Mouse (Mus musculus): ENCODE data around the gene Cpm.
"Not testable (repeated sequence)": the region's sequence is repeated elsewhere in the genome, so short reads cannot be mapped to it uniquely, and the experiment has no call there.

The Cpm gene

DNA sequence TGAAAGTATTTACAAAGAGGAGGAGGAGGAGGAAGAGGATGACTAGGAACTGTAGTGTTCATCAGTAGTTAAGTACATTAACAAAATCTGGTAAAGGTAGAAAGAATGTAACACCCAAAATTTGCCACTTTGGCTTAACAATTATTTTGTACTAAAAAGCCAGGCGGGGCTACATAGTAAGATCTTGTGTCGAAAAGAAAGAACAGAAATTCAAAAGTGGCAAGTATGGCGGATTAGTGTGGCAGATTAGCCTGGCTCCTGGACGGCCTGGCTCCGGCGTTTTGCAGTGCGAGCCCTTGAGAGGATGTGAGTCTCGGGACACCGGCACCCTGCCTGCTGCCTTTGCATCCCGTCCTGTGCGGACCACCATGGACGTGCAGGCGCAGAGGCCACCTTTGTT is 35.4 kb upstream of the Cpm start:
- in situ Hi-C loops (cut with MseI, MboI), result no loop called here

DNA sequence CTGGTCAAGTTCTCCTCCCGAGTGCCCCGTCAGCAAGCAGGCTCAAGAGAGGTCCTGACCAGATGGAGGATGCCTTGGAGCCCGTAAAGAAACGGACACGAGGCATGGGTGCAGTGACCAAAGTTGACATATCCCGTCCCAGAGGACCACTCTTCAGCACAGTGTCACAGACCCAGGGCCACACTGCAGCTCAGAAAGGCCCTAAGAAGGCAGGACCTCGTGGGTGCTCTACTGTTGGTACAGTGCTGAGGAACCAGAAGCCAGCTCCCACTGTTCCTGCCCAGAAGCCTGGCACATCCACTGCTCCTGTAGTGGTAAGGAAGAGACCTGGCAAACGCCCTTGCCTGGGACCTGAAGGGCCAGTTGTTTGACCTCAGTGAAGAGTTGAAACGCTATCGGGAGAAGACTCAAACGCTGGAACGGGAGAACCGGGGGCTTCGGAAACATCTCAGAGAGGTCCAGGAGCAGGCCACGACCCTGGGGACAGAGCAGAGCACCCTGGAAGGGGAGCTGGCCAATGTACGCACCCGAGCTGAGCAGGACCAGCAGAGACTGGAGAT is 34.9 kb upstream of the Cpm start:
- in situ Hi-C loops (cut with MseI, MboI), result no loop called here

DNA sequence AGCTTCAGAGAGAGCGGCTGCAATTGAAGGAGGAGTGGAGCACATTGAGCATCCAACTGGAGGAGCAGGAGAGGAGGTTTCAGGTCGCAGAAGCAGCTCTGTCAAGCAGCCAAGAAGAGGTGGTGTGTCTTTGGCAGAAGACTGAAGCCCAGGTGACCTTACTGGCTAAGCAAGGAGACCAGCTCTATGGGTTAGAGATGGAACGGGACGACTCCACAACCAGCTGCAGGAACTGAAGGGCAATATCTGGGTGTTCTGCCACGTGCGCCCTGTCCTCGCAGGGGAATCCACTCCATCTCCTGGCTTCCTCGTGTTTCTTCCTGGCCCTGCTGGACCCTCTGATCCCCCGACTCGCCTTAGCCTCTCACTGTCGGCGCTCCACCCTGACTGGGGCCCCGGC is 34.4 kb upstream of the Cpm start:
- in situ Hi-C loops (cut with MseI, MboI), result no loop called here

DNA sequence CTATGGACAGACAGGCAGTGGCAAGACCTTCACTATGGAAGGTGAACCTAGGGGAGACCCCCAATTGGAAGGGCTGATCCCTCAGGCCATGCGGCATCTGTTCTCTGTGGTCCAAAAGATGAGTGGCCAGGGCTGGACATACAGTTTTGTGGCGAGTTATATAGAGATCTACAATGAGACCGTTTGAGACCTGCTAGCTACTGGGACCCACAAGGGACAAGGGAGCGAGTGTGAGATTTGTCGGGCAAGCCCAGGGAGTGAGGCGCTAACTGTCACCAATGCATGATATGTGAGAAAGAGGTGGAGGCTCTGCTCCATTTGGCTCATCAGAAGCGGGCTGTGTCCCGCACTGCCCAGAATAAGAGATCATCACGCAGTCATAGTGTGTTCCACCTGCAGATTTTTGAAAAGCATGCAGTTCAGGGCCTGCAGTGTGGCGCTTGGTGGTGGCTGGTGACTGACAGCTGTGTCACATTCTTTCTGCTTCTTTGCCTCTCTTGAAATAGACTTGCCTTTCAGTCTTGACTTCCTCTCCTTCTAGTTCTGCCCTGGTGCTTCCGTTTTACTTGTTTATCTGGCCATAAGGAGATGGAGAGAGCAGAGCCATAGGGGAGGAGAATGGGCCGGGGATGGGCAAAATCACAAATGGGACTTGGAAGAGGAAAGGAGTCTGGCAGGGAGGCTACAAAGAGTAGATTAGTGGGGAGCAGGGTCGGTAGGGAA is 33.7 kb upstream of the Cpm start:
- in situ Hi-C loops (cut with MseI, MboI), result no loop called here

DNA sequence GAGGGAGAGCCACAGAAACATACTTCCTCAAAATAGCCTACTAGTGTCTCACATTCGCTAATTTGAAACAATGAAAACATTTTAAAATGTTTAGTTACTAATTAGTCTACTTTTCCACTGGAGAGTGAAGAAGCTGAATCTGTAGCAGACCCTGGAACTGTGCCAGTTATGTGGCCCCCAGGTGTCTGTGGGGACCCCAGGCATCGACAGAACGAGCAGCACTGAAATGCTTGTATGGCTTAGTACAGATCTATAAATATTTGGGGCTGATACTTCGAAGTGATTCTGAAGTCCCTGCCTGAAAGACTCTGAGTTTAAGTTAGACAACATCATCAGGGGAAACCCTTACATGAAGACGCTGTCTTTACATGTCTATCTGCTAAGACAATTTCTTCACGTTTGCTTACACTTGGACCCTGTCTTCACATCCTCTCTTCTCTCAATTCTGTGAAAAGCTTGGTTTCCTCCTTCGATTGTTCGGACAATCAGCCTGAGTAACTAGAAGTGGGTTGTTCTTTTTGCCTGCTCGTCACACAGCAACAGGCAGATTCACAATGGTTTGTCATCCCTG is 33.0 kb upstream of the Cpm start:
- in situ Hi-C loops (cut with MseI, MboI), result no loop called here

DNA sequence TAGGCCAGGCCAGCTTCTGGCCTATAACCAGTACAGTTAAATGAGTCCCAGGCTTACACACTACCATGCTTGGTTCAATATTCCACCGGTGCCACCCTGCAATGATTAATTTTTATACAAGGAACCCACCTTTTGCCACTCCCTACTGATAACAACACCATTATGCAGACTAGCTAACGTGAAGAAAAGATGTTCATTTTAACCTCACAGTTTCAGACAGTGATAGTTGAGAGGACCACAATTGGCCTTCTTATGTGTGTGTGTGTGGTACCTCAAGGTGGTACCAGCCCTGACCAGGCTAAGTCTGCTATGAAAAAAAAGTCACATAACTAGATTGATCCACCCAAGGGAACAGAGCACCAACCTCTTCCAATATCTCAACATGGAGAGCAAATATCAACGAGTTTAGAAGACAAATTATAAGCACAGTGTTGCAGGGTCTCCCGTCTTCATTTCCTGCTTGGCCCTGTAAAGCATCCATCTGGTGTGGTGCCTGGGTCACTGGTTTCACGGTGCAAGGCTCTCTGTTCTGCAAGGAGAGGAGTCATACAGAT is 32.5 kb upstream of the Cpm start:
- in situ Hi-C loops (cut with MseI, MboI), result no loop called here

DNA sequence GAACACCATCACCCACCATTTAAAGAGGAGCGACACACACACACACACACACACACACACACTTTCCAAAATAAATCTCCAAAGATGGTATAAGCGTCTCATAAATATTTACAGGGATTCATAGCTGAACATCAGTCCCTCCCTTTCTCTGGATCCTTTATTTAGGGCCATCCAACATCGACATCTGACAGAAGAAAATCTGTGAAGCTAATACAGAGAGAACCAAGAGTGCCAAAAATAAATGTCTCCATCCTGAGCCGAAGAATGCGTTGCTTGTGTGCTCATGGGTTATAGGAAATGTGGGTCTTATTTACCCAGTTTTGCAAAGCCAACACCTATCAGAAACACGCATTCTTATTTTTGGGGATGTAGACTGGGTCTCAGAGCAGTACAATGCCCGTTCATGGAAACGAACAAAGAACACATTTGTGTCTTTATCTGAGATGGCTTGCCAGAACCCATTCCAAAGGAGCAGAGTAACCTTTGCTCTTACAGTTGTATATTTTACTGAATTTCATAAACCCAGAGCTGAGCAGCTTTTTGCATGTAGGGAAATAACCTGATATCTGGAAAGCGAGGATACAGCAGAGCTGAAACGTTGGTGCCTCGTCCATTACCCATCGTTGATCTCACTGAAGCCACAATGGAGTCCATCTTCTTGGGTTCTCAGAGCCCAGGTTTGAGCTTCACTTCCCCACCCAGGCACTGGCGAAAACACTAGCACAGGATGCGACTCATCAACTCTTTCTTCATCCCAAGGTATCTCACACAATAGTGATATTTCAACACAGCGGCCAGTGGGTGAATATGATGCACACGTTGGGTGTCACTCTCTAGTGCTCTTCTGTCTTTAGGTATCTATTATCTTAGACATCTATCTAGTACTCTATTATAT is 31.7 kb upstream of the Cpm start:
- in situ Hi-C loops (cut with MseI, MboI), result not testable (repeated sequence)

DNA sequence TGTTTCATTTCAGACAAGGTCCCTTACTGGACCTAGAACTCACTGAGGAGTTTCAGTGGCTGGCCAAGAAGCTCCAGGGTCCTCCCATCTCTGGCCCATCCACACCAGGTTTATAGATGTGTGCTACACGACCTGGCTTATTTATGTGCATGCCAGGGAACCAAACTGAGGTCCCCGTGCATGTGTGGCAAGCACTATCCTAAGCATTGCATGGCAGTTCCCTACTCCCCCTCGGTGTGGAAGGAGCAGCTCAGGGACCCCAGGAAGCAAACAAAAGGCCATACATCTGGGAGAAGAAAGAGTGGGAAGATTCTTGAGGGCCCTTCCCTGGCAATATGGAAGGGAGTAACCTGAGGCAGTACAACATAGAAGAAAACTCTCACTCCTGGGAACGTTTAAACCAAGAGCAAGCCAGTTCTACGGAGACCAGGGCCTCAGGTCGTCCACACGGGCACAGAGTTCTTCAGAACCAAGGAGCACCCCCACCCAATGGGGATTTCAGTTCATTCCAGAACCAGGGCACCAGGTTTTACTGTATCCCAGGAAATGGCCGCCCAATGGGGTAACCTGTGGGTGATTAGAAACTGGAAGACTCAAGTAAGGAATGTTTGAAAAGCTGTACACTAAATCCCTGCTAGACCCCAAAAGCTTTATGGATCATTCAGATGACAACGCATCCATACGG is 30.9 kb upstream of the Cpm start:
- in situ Hi-C loops (cut with MseI, MboI), result no loop called here

DNA sequence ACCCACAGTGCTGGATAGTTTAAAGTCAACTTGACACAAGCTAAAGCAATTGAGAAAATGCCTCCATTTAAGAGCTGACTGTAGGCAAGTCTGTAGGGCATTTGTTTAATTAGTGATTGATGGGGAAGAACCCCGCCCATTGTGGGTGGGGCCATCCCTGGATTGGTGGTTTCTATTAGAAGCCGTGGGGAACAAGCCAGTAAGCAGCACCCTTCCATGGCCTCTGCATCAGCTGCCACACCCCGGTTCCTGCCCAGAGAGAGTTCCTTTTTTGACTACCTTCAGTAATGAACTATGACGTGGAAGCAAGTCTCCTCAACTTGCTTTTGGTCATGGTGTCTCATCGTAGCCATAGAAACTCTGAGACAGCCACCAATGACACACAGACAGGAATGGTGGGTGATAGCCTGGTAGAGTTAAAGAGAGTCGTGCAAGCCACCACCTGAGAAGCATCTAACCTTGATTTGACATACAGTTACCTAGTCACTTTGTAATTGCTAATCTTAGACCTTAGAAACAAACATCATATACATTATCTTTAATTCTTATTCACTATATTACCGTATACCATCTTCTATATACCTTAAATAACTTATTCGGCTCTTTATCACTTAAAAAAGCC is 30.2 kb upstream of the Cpm start:
- in situ Hi-C loops (cut with MseI, MboI), result not testable (repeated sequence)

DNA sequence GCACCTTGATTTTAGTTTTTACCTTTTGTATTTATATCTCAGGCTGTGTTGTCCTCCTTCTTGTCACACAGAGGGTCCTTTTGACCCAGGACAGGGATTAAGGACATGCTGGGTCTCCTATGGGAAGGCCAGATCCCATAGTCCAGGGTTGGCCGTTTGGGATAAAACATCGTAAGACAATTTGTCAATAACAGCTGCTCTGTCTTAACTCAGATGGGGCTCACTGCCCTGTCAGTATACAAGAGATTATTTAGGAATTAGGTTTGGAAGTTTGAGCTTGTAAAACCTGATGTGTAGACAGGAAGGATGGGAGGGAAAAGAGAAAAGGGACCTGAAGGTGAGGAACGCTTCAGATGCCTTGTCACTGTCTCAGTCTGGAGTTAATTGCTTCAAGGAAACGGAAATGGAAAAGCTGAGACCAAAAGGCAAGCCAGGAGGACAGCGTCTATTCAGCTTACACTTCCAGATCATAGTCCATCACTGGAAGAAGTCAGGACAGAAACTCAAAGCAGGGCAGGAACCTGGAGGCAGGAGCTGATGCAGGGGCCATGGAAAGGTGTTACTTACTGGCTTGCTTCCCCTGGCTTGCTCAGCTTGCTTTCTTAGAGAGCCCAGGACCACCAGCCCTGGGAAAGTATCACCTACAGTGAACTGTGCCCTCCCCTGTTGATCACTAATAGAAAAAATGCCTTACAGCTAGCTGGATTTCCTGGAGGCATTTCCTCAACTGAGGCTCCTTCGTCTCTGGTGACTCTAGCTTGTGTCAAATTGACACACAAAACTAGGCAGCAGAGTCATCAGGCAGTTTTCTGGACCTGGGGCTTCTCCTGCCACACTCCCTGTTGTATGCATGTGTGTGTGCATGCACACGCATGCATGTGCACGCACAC is 27.9 kb upstream of the Cpm start:
- in situ Hi-C loops (cut with MseI, MboI), result no loop called here

DNA sequence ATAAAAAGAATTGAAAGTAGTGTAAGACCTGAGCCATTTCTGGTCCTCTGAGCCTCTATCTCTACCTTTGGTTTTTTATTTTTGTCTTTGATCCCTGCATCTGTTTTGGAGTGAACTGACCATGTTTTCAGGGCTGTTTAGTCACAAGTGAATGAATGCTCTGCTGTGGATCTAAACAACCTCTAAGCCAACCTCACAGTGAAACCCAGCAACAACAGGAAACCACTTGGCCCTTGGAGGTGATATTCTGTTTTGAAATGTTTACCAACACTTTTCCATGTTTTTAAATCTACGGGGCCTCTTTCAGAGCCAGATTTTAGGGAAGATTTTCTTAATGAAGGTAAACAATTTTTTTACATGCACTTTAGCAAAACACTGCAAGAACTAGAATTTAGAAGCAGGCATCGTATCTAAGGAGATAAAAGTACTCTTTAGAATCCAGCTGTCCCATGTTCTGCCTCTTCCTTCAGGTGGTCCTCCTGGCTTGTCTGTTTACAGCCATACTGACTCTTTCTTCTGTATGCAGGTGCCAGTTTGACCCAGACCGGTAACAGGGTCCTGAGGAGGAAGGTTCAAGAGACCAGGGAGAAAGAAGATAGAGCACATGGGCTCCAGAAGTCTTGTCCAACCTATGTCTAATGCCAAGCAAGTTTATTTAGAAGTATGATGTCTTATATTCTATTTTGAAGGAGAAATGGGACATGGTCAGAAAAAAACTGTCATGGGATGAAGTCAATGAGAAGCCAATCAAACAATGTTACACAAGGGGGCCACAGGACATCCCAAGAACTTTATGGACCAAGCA is 26.8 kb upstream of the Cpm start:
- in situ Hi-C loops (cut with MseI, MboI), result no loop called here

DNA sequence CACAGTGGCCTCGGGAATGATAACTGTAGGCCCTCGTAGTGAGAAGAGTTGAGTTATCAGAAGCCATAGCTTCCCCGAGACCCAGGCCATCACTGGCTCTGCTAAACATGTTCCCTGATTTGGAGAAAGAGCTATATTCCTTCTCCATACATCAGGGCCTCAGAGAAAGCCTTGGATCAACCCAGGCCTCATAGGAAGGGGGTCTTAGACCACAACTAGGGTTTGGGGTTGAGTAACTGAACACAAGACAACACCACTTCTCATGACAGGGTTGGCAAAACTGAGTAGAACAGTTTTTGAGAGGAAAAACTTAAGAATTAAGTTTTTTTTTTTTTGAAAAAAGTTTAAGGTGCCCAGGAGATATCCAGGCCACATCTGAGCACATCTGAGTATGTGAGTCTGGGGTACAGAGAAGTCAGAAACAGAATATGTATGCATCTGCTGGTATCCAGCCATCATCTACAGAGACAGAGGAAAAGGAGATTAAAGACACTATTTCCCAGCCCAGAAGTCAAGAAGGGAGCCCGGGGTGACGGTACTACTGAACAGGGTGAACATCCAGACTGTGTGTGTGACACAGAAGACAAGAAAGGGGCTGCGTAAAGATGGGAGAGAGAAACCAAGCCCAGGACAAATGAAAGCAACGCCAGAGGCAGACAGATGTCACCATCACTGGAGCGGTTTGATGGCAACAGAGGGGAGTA is 26.0 kb upstream of the Cpm start:
- in situ Hi-C loops (cut with MseI, MboI), result no loop called here

DNA sequence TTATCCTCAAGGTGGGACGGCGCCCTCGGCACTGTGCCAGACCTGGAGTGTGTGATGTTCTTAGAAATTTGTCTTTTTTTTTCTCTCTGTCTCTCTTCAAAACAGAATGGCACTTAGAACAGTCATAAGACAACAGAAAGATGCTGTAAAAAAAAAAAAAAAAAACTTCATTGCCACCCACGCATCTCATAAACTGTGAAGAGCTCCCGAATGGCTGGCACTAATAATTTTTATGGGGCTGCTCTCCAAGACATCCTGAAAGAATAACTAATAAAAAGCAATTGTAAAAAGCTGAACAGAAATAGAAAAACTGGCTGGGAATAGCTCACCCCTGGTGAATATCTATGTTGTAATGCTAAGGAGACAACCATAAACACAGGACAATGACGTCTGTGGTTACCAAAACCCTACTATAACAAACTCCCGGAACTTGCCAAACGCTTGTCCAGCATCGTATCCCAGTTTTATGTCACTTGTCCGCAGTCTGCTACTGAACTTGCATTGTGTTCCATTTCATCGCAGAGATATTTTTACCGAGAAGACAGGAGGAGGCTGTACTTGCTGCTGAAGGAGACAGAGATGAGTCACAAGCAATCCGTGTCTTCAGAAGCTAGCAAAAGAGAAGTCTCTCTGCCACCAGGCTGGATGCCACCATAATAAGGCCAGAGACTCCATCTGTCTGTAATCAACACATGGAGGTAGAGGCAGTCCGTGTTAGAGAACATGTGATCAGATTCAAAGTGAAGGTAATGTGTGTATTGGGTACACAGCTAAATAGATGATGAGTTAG is 25.3 kb upstream of the Cpm start:
- in situ Hi-C loops (cut with MseI, MboI), result no loop called here

DNA sequence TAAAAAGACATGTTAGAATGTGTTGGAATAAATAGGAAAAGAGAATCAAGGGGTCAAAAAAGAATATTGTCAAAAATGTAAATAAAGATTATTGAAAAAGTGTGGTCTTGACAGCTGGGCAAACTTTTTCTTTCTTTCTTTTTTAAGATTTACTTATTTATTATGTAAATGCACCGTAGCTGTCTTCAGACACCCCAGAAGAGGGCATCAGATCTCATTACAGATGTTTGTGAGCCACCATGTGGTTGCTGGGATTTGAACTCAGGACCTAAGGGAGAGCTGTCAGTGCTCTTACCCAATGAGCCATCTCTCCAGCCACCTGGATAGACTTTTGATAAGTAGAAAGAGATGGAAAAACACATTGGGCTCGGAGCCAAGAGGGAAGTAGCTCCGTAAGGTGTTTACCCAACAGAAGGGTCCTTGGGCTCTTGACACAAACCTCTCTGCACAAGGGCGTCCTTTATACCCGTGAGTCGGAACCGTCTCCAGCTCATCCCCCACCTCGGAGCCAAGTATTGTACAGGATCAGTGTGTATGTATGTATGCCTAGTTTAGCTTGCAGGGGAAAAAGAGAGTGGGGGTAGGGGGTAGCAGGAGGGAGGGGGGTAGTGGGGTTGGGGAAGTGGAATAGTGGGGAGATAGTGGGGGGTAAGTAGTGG is 24.5 kb upstream of the Cpm start:
- in situ Hi-C loops (cut with MseI, MboI), result no loop called here

DNA sequence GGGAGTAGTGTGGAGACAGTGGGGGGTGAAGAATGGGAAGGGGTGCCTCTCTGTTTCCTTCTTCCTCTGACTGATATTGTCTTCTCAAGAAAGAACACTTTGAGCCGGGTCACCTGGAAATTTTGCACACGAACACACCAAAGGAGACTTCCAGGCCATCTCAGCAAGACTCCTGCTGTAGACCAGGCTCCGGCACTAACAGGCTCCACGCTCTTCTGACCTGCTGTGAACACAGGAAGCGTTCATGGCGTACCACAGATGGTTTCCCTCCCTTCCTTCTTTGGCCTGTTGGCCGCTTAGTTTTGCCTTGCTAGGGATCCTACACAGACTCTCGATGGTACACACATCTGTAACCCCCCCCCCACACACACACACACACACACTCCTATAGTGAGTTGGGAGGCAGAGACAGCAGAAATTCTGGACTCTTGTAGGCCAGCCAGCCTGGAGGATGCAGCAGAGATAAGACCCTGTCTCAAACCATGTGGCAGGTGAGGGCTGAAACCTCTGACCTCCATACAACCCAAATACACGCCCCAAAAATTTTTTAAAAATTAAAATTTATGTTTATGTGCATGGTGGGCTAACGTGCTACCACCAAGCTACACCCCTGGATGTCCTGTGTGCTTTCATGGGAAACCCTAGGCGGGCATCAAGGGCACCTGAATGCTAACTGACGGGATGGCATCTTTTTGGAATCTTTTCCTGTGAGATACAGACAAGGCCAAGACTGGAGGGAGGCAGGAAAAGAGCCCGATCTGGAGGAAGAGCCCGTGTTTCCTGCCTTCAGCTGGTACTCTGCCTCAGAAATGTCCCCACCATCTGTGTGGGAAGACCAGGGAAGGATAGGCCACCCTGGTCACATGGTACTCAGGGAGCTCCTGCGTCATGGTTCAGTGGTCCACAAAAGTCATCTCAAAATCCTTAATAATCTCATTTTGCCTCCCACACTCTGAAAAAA is 23.7 kb upstream of the Cpm start:
- in situ Hi-C loops (cut with MseI, MboI), result no loop called here

DNA sequence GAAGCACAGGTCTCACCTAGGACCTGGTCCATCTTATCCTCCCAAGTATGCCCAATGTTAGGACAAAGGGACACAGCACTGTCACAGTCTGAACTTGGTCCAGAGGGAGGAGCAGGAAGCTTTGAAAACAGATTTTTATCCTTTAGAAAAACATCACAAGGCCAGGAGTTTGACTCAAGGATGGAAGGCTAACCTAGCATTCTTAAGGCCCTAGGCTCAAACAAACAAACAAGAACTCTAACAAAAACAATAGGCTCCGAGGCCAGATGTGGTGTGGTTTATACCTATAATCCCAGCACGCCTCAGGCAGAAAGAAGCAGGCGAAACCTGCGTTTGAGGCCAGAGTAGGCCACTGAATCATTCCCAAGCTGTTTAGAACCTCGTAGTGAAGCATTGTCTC is 22.9 kb upstream of the Cpm start:
- in situ Hi-C loops (cut with MseI, MboI), result no loop called here
